Mouse (Mus musculus): ENCODE measurements around the gene Mtx1.

- TF ChIP-seq CTCF (IDR thresholded peaks at IDR 0.05; ENCODE audit: borderline replicate concordance, insufficient read depth, low read depth, low read length), result no peak
- no peak for TF ChIP-seq POLR2A (IDR thresholded peaks at IDR 0.05; ENCODE audit: borderline replicate concordance, insufficient read depth, low read length)
These were observed 39.7 kb downstream of the Mtx1 start for GRCm38 (mm10) chr3:89187197-89187596.

Data from cerebellum, adult 2 months (tissue).